Mouse (Mus musculus) stomach, postnatal 0 days (tissue): ENCODE measurements at regions not wholly inside any gene's neighbourhood (a gene's known extent, or its start where the extent isn't known, plus 50 kb on each side); places are given as distances from the start of the nearest gene placed in this dataset.

ENCODE experiments used
- CTCF ChIP-seq: IDR thresholded peaks from 2 replicates; pipeline ENCODE4 v1.5.1; 2016; ENCODE audit warnings: antibody characterized with exemption, low read depth, mild to moderate bottlenecking, moderate library complexity
- EP300 ChIP-seq: optimal IDR thresholded peaks from 2 replicates; pipeline ENCODE3; 2016; ENCODE audit warnings: antibody characterized with exemption

GRCm38 (mm10) chr17:63676791-63677190 is 177.0 kb upstream of the Fbxl17 start:
- TF ChIP-seq CTCF (no peak), EP300 (no peak)
